Mouse (Mus musculus): ENCODE data around the gene Tgfb3.

Tgfb3 gene

GRCm38 (mm10) chr12:86025480-86025879 lies 53.4 kb downstream of the Tgfb3 start:
- no peak for DNase-seq

- peak; percentile 28 for DNase-seq
Measured at GRCm38 (mm10) chr12:86024426-86024825, 54.4 kb downstream of the Tgfb3 start.

GRCm38 (mm10) chr12:86023081-86023871 lies 55.6 kb downstream of the Tgfb3 start:
- no peak for DNase-seq

GRCm38 (mm10) chr12:86022282-86022984 lies 56.4 kb downstream of the Tgfb3 start:
- no peak for DNase-seq

- DNase-seq = no peak
Measured at GRCm38 (mm10) chr12:86021583-86021982, 57.3 kb downstream of the Tgfb3 start.

GRCm38 (mm10) chr12:86017360-86017759 lies 61.5 kb downstream of the Tgfb3 start:
- no peak for DNase-seq

- DNase-seq = no peak
Measured at GRCm38 (mm10) chr12:86015114-86015513, 63.7 kb downstream of the Tgfb3 start.

- DNase-seq = no peak
Measured at GRCm38 (mm10) chr12:86014621-86015020, 64.2 kb downstream of the Tgfb3 start.

- DNase-seq = no peak
Measured at GRCm38 (mm10) chr12:86014174-86014573, 64.7 kb downstream of the Tgfb3 start.

- DNase-seq = no peak
Measured at GRCm38 (mm10) chr12:86012195-86012594, 66.6 kb downstream of the Tgfb3 start.

- DNase-seq = no peak
Measured at GRCm38 (mm10) chr12:86010656-86011055, 68.2 kb downstream of the Tgfb3 start.

- DNase-seq = no peak
Measured at GRCm38 (mm10) chr12:86007377-86007776, 71.5 kb downstream of the Tgfb3 start.

All from thymus, postnatal 25 days (tissue).